Mouse (Mus musculus) left cerebral cortex, adult 9 months (tissue): Measurements from ENCODE around the gene Cdkl5.

Experiments used
- DNase-seq, 2 experiments: peaks; one replicate each; pipeline ENCODE4 v3.0.0; 2022; ENCODE audit warnings: low spot score in 2 of 2

Gene Cdkl5

DNA sequence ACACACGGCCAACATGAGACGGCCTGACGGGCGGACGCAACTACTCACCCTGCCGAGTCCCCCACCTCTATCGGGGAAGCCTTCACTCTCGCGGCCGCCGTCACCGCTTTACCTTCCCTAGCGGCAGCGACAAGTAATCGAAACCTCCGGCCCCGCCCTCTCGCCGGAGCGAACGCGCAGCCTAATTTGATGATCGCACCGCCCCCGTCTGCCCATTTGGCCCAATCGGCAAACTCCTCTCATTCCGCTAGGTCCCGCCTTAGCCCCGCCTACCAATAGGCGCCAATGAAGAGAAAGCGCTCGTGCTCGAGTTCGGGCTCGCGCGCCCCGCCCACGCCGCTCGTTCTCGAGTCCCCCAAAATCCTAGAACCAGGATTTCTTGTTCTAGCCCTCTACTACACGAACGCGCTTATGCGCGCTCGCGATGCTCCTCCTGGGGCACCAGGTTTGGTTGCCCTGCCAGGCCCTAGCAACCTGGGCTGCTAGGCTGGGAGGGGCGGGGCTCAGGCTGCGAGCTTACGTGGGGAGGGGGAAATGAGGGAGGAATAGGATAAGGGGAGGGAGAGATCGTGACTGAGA is at the start of gene Cdkl5:
Cdkl5 (minus strand) TSS at position 162 of the 579 bp plus-strand sequence.
- peak; percentile 93 to 97 for DNase-seq

DNA sequence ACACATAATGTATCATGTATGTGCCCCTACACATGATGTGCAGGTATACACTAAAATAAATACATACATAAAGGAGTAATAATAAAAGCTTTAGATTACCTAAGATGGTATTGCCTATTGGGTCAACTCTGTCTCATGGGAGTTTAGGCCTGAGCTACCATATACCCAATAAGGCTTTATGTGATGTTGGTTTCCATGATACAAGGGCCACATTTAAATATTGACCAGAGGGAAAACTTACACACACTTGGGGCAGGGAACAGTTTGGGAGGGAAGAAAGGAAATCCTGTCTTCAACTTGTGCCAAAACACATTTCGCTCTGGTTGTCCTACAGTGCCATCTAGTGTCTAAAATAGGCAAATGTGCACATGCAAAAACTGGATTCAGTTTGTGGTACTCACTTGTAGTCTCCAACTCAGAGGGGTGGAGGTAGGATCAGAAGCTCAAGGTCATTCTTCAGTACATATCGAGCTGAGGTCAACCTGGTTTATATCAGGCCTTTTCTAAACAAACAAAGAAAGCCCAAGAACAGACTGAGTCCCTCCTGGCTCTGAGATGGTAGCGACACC is 38.8 kb upstream of the Cdkl5 start:
- peak in 1 of 2 experiments; percentile 43 for DNase-seq

DNA sequence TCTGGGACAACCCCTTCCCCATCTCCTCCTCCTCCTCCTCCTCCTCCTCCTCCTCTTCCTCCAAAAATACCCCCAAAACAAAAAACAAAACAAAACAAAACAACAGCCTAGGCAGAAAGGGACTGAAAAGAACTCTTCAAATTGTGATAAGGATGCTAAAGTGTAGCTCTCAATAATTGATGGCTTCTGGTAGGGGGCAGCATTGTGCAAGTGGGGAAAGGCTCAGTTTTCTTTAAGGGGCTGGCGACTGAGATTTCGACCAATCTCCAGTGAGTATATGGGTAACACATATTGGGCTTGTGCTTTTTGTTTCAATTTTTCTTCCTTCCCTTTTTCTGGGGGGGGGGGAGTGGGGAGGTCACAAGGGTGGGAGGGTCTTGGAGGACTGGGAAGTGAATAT is 37.9 kb upstream of the Cdkl5 start:
- no peak for DNase-seq

DNA sequence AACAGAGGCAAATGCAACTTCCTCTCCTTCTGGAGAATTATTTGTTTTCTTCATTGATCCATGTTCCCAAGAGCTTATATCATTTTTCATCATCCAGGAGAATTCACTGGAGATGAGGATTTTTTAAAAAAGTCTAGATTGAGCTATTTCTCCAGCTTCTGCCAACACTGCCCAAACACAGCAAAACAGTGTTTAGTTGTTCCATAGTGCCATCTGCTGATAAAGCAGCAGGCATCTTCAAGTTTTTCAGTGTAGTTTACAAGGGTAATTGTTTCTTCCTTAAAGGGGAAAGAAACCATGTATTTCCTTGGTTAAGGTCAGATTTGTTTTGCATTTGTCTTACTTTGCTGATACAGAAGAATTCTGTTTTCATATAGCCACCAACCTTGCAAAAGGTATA is 35.7 kb upstream of the Cdkl5 start:
- no peak for DNase-seq

DNA sequence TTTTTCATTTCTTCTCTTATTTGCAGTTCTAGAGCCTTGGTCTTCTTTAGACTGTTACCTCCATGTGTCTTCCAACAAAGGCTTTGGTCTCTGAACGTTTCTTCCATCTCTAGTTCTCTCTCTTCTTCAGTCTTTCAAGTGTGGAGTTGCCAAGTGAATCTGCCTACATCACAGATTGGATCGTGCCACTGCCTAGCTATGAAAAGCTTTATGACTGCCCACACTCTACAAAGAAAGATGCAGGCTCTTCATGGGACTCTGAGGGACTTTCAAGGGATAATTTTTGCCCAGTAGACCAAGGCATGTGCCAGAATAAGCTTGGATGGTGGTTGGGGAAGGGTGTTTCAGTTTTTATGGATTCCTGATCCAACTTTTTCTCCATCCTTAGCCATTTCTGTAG is 30.0 kb upstream of the Cdkl5 start:
- DNase-seq = peak in 1 of 2 experiments; percentile 21

DNA sequence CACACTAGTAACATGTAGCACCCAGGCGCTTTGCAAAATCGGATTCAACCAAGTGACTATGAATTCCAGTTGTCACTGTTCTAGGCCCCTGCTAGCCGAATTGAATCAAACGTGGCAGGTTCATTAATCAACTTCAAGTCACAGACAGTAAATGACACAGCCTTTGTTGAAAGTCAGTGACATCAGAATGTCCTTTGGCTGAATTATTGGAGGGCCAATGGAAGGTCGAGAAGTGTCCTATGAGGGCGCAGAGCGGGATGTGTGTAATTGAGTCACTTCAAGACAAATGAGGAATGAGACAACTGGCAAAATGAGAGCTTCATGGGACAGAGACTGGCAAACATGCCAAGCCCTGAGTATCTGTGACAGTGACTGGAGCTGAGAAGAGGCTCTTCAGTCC is 27.0 kb upstream of the Cdkl5 start:
- no peak for DNase-seq

DNA sequence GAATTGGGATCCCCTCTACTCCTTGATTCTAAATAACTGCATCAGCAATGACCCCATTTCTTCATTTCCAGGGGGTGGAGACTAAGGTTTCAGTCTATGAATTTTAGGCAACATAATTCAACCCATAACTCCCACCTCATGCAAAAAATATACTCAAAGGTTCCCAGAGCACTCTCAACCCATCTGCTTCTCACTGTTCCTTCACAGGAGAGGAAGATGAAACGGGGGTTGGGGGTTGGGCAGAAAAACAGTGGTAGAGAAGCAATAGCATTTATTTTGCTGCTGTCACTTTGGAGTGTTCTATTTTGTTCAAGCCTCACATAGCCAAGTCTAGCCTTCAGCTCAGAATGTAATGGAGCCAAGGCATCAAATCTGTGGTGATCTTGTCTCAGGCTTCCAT is 23.7 kb upstream of the Cdkl5 start:
- DNase-seq = peak in 1 of 2 experiments; percentile 15

DNA sequence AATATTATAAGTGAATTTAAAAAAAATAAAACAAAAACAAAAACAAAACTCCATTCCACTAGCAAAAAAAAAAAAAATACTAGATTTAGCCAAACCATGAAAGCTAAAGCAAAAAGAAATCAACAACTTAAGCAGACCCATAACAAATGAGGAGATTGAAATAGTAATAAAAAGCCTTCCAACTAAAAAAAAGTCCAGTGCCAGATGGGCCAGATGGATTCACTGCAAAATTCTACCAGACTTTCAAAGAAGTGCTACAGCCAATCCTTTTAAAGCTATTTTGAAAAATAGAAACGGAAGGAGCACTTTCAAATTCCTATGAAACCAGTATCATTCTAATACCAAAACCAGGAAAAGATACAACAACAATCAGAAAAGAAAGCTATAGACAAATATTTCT is 11.8 kb upstream of the Cdkl5 start:
- DNase-seq = no peak

DNA sequence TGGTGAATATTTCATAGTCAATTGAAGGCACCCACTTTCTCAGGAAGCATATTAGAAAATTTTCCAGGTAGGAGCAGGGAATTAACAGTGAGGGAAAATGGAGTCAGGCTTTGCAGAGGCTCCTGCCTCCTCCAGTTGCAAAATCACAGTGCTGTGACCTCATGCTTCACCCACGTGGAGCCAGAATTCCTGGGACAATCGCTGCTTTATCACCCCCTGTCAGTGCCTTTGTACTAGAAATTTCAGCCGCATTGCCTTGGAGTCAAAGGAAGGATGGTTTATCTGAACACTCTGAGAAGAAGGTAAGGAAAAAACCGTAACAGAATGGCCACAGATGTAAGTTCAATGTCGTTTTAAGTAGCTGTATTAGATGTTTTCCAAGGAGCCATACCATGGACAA is 1.5 kb upstream of the Cdkl5 start:
- DNase-seq = no peak

DNA sequence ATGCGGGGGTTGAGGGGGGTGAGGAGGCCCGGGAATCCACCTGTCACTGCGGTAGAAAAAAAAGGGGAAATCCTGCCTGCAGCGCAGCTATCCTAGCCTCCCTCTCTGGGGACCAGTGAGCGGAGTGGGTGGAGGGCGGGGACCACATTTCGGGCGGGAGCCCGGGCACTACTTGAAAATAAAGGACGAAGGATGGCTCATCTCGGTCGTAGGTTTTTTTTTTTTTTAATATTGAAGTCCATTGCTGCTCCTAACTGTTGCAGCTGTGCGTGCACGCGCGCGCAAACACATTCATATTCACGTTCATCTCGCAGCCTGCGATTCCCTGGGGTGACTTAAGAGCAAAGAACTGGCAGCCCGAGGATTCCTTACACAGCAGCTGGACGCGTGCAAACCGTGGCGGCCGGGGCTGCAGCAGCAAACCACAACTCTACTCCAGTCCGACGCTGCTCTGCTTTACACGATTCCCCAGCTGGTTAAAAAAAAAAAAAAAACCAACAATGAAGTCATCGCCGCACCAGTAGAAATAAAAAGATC is 695 bp upstream of the Cdkl5 start:
- DNase-seq = peak in 1 of 2 experiments; percentile 42

DNA sequence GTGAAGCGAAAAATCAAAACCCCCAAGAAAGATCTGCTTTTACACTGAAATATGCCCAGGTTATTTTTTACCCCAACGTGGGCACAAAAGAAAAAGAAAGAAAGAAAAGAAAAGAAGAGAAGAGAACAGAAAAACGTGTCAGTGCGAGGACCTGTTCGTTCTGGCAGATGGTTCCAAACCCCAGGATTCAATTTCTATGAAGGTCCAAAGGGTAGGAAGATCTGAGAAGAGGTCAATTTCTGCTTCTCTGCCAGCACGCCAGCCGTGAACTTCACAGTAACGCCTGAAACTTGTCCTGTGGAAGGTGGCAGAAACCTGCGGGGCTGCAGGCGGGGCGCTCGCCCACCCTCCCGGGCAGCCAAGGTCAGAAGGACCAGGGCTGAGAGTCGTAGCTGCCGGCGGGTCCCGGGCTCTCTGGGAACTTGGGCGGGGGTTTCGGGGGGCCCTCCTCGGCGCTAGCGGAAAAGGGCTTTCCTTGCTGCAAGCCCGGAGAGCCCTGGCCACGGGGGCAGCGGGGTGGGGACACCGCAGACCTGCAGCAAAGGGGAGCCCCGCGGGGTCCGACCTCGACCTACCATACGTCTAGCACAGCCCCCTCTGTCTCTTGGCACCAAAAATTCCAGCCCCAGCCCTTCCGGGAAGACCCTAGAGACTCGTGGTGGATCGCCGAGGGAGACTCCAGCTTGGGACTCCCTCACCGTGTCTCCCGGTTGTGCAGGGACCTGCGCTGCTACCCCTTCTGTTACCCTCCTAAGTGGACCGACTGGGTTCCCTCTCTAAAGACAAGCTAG is 560 bp downstream of the Cdkl5 start:
- DNase-seq = no peak

DNA sequence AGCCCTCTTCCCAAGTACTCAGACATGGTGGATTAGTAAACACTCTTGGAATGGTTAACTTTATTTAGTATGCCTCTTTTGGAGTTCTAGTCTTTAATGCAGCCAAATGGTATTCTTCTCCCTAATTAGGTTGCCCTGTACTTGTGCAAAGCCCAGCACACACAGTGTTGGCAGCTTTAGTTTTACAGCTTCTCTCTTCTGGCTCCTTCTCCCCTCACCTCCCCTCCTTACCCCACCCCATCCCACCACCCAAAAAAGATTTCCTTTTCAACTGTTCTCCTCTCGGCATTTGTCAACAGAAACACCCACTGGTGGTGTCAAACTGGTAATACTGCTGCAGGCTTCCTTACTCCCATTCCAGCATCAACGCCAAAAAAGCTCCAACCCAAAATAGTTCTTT is 1.8 kb downstream of the Cdkl5 start:
- DNase-seq = no peak

DNA sequence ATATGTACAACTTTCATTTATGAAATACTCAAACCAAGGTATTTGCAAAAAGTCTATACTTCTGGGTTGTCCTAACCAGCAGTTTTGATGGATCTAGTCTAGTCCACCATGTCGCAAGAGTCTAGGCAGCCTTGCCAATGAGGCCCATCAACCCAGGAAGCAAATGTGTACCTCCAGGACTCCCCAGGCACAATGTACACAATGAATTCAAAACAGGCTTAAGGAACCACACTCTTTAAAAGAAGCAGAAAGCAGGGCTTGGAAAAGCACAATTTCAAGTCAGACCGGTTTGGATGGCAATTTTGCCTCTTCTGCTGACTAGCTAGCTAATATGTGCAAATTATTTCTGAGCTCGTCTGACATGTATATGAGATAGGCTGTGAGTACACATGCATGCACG is 4.2 kb downstream of the Cdkl5 start:
- no peak for DNase-seq

DNA sequence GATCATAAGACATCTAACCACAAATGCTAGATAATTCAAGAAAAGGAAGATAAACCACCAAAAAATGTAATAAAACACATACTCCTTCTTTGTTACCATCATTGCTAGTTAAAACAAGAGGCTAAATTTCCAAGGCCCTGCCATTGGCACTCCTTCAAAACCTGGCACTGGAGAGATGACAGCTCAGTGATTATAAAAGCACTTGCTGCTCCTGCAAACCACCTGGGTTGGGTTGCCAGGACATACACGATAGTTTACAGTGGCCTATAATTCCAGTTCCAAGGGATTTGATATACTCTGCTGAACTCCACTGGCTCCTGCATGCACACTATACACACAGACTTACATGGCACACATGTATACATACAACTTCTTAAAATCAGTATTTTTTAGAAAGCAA is 16.6 kb downstream of the Cdkl5 start:
- no peak for DNase-seq

DNA sequence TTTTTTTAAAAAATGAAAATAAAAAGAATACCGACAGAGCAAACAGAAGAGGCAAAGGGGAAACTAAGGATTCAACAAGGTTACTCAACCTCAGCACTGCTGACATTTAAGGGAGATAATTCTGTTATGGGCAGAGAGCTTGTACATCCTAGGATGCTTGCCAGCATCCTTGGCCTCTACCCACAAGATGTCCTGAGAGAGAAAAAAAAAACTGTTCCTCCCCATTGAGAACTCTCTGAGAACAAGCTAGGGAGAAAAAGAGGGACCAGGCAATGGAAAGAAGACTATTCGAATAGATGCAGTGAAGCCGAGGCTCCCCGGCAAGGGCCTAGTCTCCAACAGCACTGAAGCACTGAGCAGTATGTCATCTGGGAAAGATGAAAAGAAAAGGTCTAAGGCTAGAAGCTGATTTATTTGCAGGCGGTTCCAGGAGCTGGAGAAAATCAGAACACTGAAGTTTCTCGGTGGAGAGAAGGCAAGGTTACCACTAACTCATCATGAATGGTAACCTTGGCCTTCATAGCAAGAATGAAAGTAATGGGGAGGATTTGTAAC is 22.4 kb downstream of the Cdkl5 start:
- DNase-seq = no peak

DNA sequence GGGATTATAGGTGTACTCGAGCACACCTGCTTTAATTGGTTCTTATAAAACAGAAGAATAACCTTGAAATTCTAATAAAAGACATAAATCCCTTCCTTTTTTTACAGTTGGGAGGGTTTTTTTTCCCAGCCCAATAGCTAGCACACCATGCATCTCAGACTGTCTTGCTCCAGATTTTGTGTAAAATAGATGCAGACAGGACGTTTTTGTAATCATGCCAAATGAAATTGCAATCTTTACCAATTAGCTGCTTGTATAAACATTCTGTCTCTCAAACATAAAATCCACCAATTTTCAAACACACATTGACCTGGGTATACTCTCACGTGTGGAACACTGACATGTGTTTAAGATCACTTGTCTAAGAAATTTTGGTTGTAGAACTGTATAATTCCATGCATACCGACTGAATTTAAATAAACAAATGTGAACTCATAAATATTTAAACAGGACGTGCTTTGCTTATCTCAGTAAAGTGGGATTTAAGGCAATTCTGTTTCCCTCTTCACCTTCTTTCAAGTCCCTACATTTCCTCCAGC is 35.8 kb downstream of the Cdkl5 start:
- DNase-seq = no peak

DNA sequence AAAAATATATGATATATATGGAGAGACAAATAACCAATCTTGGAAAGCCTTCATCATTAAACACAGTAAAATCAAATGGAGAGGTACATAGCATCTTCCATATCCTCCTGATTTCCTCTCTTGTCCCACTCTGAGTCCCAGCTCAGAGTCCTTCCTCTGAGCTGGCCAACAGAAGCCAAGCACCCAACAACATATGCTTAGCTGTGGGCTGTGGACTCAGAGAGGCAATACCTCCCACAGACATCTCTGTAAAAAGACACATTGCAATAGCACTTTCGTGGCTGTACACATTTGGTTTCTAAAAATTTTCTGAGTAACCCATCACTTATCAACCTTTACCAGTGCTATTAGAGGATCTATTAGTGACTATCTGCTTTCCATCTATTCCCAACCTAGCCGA is 44.9 kb downstream of the Cdkl5 start:
- DNase-seq = no peak

DNA sequence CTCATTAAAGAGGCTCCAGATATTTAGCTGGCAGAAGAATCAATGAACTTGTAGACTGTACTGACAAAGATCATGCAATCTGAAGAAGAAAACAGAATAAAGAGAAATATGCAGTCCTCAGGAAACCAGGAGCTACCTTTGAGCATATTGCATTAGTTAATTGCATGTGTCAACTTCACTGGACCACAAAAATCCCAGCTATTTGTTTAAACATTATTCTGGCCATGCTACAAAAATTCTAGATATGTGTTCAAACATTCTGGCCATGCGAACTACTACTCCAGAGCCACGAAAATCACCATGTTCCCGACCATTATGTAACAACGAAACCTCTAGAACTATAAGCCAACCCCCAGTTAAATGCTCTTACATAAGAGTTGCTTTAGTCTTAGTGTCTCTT is 49.8 kb downstream of the Cdkl5 start:
- DNase-seq = no peak

DNA sequence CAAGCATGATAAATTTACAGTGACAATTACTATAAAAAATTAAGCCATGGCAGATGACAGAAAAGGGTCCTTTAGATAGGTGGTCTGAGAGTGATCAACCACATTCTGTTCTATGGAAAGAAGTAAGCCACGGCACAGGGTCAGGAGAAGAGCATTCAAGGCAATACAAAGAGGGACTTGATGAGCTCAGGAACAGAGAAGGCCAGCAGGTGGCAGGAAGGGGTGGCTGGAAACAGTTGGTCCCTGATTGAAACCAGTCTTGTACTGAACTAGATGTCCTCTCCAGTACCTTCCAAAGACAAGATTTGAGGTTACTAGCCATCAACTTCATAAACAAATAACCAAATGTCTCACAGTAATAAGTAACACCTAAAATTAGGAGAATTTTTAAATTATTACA is 59.0 kb downstream of the Cdkl5 start:
- DNase-seq = no peak

DNA sequence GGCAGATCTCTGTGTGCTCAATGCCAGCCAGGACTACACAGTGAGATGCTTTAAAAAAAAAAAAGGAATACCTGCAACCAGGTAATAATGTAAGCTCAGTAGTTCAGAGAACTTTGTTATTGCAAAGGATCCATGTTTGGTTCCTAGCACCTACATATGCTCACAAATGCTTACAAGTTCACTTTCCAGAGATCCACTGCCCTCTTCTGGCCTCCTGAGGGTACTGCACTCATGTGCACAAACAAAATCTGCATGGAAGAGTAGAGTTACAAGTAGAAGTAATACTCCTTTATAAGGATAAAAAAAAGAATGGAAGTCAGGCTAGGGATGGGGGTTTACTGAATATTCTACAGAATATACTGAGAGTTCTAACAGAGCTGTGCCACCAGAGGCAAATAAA is 63.8 kb downstream of the Cdkl5 start:
- DNase-seq = no peak

DNA sequence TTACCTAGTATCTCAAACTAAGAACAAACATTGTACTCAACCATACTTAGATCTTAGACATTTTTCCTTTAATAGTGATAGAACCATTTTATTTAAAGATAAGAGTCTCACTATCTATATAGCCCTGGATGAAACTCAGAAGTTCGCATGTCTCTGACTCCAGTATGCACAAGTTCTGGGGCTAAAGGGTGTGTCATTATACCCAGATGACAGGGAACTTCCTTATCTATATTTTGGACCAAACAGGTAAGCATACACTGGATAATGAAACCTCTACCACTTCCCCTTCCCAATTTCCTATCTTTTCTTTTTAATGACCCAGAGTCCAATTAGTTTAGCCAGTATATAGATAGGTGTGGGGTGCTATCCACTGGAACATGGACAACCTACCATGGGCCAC is 65.6 kb downstream of the Cdkl5 start:
- DNase-seq = no peak

DNA sequence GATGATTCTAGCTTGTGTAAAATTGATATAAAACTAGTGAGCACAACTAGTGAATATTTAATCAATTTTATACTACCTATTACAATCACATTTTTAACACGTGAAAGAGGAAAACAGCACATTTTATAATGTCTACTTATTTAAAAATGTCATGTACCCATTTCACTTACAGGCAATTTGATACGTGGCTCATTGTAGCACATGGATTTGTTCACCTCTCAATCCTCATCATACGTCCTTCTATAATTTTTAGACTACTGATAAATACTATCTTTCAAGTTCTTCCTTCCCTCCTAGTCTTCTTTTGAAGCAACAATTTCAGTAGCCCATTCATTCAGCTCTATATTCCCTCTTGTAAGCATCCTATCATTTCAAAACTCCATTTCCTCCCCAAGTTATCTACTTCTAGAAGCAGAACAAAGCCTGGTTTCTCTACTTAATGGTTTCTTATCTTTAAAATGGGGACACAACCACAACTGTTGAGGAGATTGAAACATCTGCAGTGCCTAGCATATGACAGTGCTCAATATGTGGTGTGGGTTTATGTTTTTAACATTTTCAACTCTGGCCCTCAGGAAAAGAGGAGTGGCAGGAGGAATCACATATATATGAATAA is 75.4 kb downstream of the Cdkl5 start:
- DNase-seq = no peak
